Mouse (Mus musculus) adrenal gland, adult 2 months (tissue): ENCODE measurements at regions not wholly inside any gene's neighbourhood (a gene's known extent, or its start where the extent isn't known, plus 50 kb on each side); places are given as distances from the start of the nearest gene placed in this dataset.

ENCODE experiments used
- DNase-seq: peaks from one replicate; pipeline ENCODE4 v3.0.0; 2021

DNA sequence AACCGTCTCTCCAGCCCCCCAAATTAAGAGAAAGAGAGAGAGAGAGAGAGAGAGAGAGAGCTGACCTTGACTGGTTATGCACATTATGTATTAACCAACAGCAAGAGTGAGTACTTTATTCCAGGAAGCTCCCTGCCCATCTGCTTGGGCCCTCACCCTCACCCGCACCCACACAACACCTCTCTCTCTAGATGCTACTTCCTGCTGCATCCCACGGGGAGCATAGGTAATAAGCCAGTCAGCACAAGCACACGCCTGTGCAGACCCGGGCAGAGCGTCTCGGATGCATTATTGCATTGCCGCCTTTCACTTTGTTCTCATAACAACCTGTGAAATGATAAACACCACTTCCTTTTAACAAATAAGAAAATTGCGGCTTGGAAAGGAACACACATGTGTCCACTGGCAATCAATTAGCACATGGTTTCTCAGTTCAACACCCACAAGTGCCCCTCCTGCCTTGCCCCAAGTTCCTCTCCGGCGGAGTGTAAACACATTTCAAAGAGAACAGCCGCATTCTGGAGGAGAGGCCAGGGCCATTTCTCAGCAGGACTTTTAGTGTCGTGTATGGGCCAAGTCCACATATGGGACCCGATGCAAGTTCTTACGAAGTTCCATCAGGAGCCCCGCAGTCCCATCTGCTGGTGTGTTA lies 211.7 kb downstream of the Setd4 start:
- DNase-seq = no peak

GRCm38 (mm10) chr16:93387578-93388116 lies 216.2 kb downstream of the Setd4 start:
- DNase-seq = no peak

DNA sequence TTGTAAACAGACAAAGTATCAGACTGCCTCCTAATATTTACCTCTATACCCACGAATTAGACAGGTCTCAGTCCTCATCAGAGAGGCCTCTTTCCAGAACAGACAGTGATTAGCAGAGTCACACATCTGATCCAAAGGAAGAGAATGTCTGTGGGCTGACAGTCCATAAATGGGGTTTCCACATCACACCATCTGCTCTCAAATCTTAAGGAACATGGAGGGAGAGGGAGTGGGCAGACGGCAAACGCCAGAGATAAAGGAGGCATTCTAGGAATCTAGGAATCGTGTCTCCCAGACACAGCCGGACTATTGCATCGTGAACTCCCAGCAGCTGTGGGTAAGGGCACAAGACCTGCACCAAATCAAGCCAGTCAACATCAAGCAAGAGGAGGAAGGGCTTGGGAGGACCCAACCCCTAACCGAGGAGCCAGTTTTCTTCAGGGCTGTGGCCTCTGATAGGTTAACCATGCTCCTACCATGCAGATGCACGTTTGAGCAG lies 219.8 kb downstream of the Setd4 start:
- DNase-seq = no peak

DNA sequence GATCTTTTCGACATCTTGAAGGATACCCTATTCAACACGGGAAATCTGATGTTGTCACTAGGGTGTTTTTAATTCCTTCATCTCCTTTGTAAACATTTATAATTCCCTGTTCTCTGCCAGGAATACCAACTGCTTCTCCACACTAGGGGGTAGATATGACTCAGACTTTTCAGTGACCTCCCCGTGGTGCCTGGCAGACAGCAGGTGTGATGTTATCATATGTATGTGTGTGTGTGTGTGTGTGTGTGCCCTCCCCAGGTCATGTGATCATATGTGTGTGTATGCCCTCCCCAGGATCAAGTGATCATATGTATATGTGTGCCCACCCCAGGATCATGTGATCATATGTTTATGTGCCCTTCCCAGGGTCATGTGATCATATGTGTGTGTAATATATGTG lies 220.9 kb downstream of the Setd4 start:
- DNase-seq = no peak

DNA sequence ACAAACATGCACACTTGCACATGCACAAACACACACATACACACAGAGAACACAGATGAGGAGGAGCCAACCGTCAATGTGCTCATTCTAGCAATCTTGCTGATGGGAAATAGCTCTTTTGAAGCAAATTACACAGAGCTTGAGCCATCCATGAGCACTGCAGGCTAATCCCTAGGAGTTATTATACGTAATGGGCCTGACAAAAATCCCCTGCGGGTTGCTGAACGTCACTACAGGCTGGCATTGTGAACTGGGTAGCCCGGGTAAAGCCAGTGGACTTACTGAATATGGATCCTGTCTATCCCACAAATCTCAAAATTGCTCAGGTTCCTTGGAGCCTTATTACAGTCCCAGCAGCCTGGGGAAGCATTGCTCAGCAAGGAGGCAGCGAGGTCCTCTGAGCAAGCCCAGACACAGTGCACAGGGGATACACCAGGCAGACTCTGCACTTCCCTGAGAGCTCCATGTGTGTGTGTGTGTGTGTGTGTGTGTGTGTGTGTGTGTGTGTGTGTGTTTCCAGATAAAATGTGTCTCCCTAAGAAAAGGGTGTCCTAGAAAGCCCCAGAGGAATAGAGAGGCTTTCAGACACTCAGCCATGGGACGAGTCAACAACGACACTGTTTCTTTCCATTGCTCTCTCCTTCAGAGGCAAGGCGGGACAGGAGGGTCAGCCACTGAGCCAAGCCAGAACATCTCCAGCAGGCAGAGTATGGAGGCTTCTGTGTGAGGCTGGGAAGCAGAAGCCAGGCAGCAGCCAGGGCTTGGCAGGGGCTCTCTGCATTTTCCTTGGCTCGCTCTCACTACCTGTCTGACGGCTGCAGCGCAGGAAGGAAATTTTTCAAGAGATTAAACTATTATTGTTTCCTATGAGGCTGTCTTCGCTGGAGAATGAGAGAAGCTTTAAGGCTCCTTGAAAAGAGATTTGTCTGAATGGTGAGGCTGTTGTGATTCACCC lies 222.9 kb downstream of the Setd4 start:
- DNase-seq = no peak

GRCm38 (mm10) chr16:93380117-93380516 lies 223.7 kb downstream of the Setd4 start:
- DNase-seq = no peak

DNA sequence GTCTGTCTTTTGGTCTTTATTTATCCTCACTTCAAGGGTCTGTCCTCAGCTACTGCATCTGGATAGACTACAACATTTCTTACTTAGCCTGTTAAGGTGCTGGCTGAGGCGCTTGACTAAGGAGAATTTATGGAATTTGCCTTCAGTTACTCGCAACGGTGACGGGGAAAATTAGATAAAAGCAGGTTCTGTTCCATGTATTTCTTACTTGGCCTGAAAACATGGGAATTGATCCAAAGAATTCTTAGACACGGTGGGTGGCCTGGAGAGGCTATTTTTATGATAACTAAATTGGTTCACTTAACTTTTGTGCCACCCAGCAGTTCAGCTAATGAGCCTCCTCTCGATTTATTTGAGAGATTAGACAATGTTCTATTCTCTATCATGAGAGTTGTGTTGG lies 224.3 kb downstream of the Setd4 start:
- DNase-seq = no peak

DNA sequence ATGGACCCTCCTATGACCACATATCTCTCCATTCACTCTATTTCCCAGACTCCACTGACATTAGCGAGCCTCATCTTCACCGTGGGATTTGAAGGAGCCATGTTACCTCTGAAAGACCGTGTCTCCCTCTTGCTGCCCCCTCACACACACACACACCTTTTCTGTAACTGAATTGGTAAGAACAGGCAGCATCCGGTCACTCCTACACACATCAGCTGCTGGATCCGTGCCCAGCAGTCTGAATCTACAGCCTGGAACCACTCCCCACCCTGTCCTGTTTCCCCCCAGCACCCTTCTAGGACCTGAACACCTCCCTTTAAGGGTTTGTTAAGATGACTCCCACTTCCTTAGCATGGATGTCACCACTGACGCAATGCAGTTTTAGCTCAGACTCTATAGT lies 229.2 kb downstream of the Setd4 start:
- DNase-seq = no peak

DNA sequence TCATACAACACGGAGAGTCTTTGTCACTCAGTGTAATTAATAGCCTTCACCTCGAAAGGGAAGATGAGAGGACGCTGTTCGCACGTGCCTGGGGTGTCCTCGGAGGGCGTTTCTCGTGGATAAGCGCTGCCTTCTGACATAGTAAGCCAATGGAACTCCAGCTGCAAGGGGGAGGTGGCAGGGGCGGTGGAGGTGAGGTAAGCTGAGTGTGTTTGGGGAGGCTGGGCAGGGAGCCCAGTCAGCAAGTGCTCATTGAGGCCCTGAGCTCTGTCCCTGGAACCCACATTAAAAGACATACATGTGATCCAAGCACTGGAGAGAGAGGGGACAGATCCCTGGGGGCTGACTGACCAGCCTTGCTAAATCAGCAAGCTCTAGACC lies 234.1 kb downstream of the Setd4 start:
- DNase-seq = no peak

DNA sequence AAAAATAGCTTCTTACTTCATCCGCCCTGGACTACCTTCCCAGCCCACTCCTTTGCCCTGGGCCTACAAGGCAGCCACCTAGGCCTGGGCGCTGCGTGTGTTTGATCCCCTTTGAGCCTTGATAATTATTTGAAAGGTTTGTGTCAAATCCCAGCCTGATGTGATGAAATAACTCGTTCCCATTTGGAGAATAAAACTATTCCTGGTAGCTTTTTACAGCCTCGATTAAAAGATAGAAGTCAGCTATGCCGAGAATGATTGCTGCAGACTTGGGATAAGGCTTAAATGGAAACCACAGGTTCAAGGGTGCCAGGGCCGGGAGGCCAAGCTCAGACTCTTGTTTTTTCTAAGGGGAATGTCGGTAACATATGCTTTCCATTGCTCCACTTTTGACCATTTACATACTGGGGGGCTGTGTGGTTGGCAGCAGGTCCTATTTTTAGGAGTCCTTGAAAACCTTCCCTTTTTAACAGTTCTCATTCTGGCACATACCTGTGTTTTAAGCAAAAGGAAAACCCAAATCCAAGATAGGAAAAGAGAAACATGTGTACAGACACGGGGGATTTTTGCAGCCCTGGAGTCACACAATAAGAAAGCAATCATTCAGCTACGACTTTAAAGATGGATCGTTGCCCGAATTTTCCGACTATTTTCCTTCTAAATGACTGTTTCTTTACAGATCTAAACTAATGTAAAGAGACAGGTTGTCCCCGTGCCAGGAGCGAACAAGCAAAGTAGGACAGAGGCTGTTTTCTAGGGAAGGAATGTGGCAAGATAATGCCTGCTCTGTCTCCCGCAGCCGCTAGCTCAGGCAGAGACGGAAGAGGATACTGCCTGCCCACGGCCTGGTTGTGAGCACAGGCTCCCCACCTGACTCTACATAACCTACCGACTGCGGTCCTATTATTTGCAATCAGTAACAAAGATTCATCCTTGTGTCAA lies 234.8 kb downstream of the Setd4 start:
- no peak for DNase-seq

DNA sequence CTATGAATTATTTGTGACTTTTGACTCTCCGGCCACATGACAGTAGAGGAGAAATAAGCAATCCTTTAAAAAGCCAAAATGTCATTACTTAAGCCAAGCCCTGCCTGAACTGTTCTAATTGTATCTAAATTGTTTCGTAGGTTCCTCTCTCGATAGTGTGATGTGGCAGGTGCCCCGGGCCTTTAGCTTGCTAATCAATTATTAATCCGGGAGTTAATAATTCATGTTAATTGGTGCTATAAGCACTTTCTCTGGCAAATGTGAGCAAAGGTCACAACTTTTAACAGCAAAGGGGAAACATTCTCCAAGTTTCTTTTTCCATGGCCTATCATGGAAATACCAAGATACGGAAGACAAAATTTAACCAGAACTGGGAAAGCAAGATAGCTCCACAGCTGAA lies 235.9 kb downstream of the Setd4 start:
- DNase-seq = no peak

- DNase-seq = no peak
Measured at GRCm38 (mm10) chr16:93367246-93367805, 236.5 kb downstream of the Setd4 start.

GRCm38 (mm10) chr16:93366383-93366941 lies 237.4 kb downstream of the Setd4 start:
- DNase-seq = no peak

DNA sequence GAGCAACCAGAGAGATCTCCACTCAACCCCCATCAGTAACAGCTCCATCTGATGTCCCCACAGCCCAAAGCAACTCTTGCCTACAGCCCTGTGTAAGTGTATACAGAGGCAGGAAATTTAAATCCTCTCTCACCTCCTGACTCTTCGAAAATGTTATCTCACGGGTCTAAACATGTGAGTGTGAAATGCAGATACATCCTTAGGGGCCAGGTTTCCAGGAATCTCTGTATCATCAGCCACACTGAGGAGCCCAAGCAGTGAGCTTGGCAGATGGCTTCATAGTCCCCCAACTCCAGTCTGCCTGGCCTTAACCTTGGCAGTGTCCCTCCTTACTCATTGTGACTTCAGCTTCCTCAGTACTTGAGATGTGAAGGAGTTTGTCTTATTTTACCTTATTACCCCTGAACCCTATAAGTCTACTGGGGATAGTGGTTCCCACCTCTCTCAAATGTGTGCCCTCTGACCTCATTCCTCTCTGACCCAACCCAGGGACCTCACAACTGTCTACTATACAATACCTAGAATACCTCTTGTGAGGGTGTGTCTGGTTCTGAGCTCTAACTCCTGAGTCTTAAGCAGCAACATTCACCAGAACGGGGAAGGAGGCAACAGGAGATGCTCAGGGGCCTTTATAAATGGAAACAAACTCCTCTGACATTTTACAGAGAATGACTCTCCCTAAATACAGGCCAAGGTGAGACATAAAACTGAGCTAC lies 238.5 kb downstream of the Setd4 start:
- DNase-seq = no peak

- no peak for DNase-seq
Measured at GRCm38 (mm10) chr16:93359772-93360171, 244.1 kb downstream of the Setd4 start.

- DNase-seq = no peak
Measured at GRCm38 (mm10) chr16:93358613-93359012, 245.2 kb downstream of the Setd4 start.

DNA sequence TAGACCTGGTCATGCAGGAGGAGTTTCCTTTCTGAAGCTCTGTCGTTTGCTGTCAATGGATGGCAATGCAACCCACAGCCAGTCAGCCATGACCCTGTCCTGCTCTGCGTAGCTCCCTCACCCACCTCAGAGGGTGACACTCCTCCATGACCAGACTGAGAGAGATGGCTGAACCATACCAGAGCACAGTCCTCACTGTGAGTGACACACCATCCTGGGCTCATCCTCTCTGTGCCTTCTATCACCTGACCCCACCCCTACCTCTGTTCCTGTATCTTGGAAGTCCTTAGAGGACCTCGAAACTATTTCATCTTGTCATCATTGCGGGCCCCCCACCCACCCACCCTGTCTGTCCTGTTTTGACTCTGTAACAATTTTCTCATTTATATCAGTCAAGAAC lies 245.7 kb downstream of the Setd4 start:
- DNase-seq = no peak

DNA sequence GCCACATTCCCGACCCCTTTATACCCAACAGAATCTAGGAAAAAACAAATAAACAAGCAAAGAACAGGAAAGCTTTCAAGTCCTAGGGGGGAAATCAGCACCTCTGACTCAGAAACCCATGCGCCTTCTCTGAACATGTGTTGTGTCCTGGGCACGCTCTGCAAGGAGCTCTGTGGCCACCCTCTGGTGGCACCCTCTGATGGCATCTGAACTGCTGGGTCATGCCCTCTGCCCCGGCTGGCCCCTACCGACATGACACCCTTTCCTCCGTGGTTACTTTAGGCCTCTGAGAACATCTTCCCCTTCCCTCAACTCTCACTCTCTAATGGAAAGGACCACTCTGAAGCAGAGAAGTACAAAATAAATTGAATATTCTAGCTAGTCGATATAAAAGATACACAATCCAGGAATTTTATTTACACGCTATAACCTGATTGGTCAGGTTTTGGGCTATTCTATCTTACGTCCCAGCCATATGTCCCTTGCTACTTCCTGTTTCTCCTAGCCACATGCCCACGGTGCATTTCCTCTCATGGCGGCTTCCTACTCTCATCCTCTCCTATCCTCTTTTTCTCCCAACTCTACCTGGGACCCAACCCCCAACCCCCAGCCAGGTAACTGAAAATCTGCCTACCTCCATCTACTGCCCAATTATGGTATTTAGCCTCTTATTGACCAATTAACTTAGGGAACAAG lies 248.5 kb downstream of the Setd4 start:
- no peak for DNase-seq

- DNase-seq = no peak
Measured at GRCm38 (mm10) chr16:93353971-93354370, 249.9 kb downstream of the Setd4 start.

GRCm38 (mm10) chr16:93344555-93344954 lies 259.3 kb downstream of the Setd4 start:
- DNase-seq = no peak
